Mouse (Mus musculus) neural tube, embryonic 12.5 days (tissue): ENCODE results near the gene Ghdc. TPM values are rescaled to one million over a fixed set of nuclear protein-coding genes. Genes with fewer than 3 reads are reported as not detected.

ENCODE experiments used
- ATAC-seq: fragments of 200-750 bp; cut with Nextera tagmentation; 2 replicates; pipeline ENCODE4 v1.8.0; 2017; ENCODE audit warnings: low read depth, mild to moderate bottlenecking, moderate TSS enrichment, moderate library complexity; ENCODE audit not compliant: low FRiP score
- H3K27ac ChIP-seq: fragments of 300-500 bp; sonication (generic); 2 replicates; pipeline ENCODE4 v1.5.1; 2016
- H3K27me3 ChIP-seq: fragments of 300-500 bp; sonication (generic); replicated peaks from 2 replicates; pipeline ENCODE4 v1.6.1; 2016; ENCODE audit warnings: mild to moderate bottlenecking
- H3K36me3 ChIP-seq: fragments of 300-500 bp; sonication (generic); 2 replicates; pipeline ENCODE4 v1.6.1; 2016; ENCODE audit warnings: mild to moderate bottlenecking
- H3K4me1 ChIP-seq: fragments of 300-500 bp; sonication (generic); 2 replicates; pipeline ENCODE4 v1.6.1; 2016
- H3K4me2 ChIP-seq: fragments of 300-500 bp; sonication (generic); replicated peaks from 2 replicates; pipeline ENCODE4 v1.6.1; 2016; ENCODE audit warnings: mild to moderate bottlenecking
- H3K4me3 ChIP-seq: fragments of 300-500 bp; sonication (generic); 2 replicates; pipeline ENCODE4 v1.5.1; 2016
- H3K9ac ChIP-seq: fragments of 300-500 bp; sonication (generic); 2 replicates; pipeline ENCODE4 v1.6.1; 2016; ENCODE audit warnings: mild to moderate bottlenecking
- H3K9me3 ChIP-seq: fragments of 300-500 bp; sonication (generic); 2 replicates; pipeline ENCODE4 v1.6.1; 2016; ENCODE audit warnings: mild to moderate bottlenecking
- WGBS: fragments of 180-500 bp; shearing (Covaris S2); methylation state at CpG from one replicate; pipeline ENCODE4 v1.1.7; 2016; 5-methylcytosine and 5-hydroxymethylcytosine counted together
- polyA plus RNA-seq: library from polyadenylated mRNA; unstranded; fragments of >200 nt; fragmentation: Nextera tagmentation; extraction: Ambion mirVana; gene quantifications from 2 replicates; pipeline ENCODE4 v1.2.1, GENCODE M21; 2016

The Ghdc gene
- polyA plus RNA-seq, 1 experiment from 2014 or later = 4.4 TPM

GRCm38 (mm10) chr11:100721776-100722492 lies 48.8 kb downstream of the Ghdc start:
- WGBS = 76% methylated on average over 8 of the region's 8 CpGs
- H3K27ac ChIP-seq = no peak overlapping the region

GRCm38 (mm10) chr11:100721254-100721653 lies 49.5 kb downstream of the Ghdc start:
- Histone ChIP-seq H3K27me3 (no peaks in the 10 kb centered on the region), H3K4me1 (peaks cover 15% of the 10 kb centered on the region; the same call in 1 of the 2 replicates), H3K27ac (no peak overlapping the region), H3K4me2 (no peak overlapping the region), H3K9me3 (no peaks in the 10 kb centered on the region), H3K36me3 (peaks cover 34% of the 10 kb centered on the region), H3K9ac (no peak overlapping the region), H3K4me3 (no peak overlapping the region)
- 77% methylated on average over 4 of the region's 4 CpGs for WGBS
- no peak for ATAC-seq

More at GRCm38 (mm10) chr11:100721776-100722492, 48.8 kb downstream of the Ghdc start:
- Histone ChIP-seq H3K4me3 (no peak overlapping the region), H3K9me3 (no peaks in the 10 kb centered on the region), H3K4me1 (peaks cover 15% of the 10 kb centered on the region; the same call in 1 of the 2 replicates), H3K27me3 (no peaks in the 10 kb centered on the region), H3K4me2 (no peak overlapping the region), H3K9ac (no peak overlapping the region), H3K36me3 (peaks cover 27% of the 10 kb centered on the region)
- ATAC-seq = no peak

GRCm38 (mm10) chr11:100720345-100720744 lies 50.4 kb downstream of the Ghdc start:
- ATAC-seq = no peak
- Histone ChIP-seq H3K36me3 (peaks cover 43% of the 10 kb centered on the region), H3K4me3 (no peak overlapping the region), H3K4me2 (no peak overlapping the region), H3K4me1 (peaks cover 15% of the 10 kb centered on the region; the same call in 1 of the 2 replicates), H3K27me3 (no peaks in the 10 kb centered on the region), H3K9ac (no peak overlapping the region), H3K9me3 (no peaks in the 10 kb centered on the region), H3K27ac (no peak overlapping the region)
- 79% methylated on average over 5 of the region's 5 CpGs for WGBS

- Histone ChIP-seq H3K9ac (no peak overlapping the region), H3K9me3 (no peaks in the 10 kb centered on the region), H3K36me3 (peaks cover 46% of the 10 kb centered on the region), H3K27ac (no peak overlapping the region), H3K4me3 (no peak overlapping the region), H3K27me3 (no peaks in the 10 kb centered on the region), H3K4me1 (peaks cover 15% of the 10 kb centered on the region; the same call in 1 of the 2 replicates), H3K4me2 (no peak overlapping the region)
- WGBS = 80% methylated on average over 11 of the region's 11 CpGs
- no peak for ATAC-seq
Measured at GRCm38 (mm10) chr11:100719893-100720292, 50.9 kb downstream of the Ghdc start.

- H3K4me2 ChIP-seq = no peak overlapping the region
- no peaks in the 10 kb centered on the region for H3K27me3 ChIP-seq
- H3K36me3 ChIP-seq = peaks cover 47% of the 10 kb centered on the region
- H3K9ac ChIP-seq = no peak overlapping the region
- peaks cover 13% of the 10 kb centered on the region for H3K4me1 ChIP-seq
- ATAC-seq = no peak
- 84% methylated on average over 3 of the region's 3 CpGs for WGBS
- no peak overlapping the region for H3K4me3 ChIP-seq
- no peaks in the 10 kb centered on the region for H3K9me3 ChIP-seq
- H3K27ac ChIP-seq = no peak overlapping the region
Measured at GRCm38 (mm10) chr11:100719312-100719711, 51.4 kb downstream of the Ghdc start.

GRCm38 (mm10) chr11:100718866-100719265 lies 51.9 kb downstream of the Ghdc start:
- Histone ChIP-seq H3K9ac (no peak overlapping the region), H3K27ac (no peak overlapping the region), H3K4me2 (no peak overlapping the region), H3K36me3 (peaks cover 47% of the 10 kb centered on the region), H3K4me1 (peaks cover 17% of the 10 kb centered on the region), H3K9me3 (no peaks in the 10 kb centered on the region), H3K27me3 (no peaks in the 10 kb centered on the region), H3K4me3 (no peak overlapping the region)
- 98% methylated on average over 4 of the region's 4 CpGs for WGBS
- no peak for ATAC-seq

GRCm38 (mm10) chr11:100718462-100718861 lies 52.3 kb downstream of the Ghdc start:
- Histone ChIP-seq H3K4me2 (no peak overlapping the region), H3K4me1 (peaks cover 21% of the 10 kb centered on the region), H3K9ac (no peak overlapping the region), H3K27me3 (no peaks in the 10 kb centered on the region), H3K36me3 (peaks cover 47% of the 10 kb centered on the region), H3K4me3 (no peak overlapping the region), H3K27ac (no peak overlapping the region), H3K9me3 (no peaks in the 10 kb centered on the region)
- ATAC-seq = no peak
- whole genome bisulfite sequencing = 94% methylated on average over 7 of the region's 7 CpGs

GRCm38 (mm10) chr11:100716649-100717048 lies 54.1 kb downstream of the Ghdc start:
- Histone ChIP-seq H3K4me1 (peaks cover 15% of the 10 kb centered on the region), H3K36me3 (peaks cover 47% of the 10 kb centered on the region), H3K9me3 (no peaks in the 10 kb centered on the region), H3K27me3 (no peaks in the 10 kb centered on the region), H3K4me3 (no peak overlapping the region), H3K4me2 (no peak overlapping the region), H3K27ac (no peak overlapping the region), H3K9ac (no peak overlapping the region)
- 82% methylated on average over 3 of the region's 3 CpGs for WGBS
- no peak for ATAC-seq

Other genes with a start within 250 kb of the Ghdc start
- 356 and 377 TPM in 2 replicates for gene Acly, start 243.0 kb downstream of the Ghdc start, polyA plus RNA-seq
- gene Ttc25, start 225.3 kb downstream of the Ghdc start, polyA plus RNA-seq = 1.5 and 1.6 TPM in 2 replicates
- gene Cnp, start 196.1 kb downstream of the Ghdc start, polyA plus RNA-seq = 33.2 and 33.6 TPM in 2 replicates
- gene Nkiras2, start 151.7 kb downstream of the Ghdc start, polyA plus RNA-seq = 101 and 106 TPM in 2 replicates
- gene Dnajc7, start 150.8 kb downstream of the Ghdc start, polyA plus RNA-seq = 298 and 311 TPM in 2 replicates
- gene Zfp385c, start 78.5 kb downstream of the Ghdc start, polyA plus RNA-seq = 0.20 and 0.27 TPM in 2 replicates
- 2.4 and 2.5 TPM in 2 replicates for gene Dhx58, start 66.7 kb downstream of the Ghdc start, polyA plus RNA-seq
- 61.3 and 64.7 TPM in 2 replicates for gene Kat2a, start 58.5 kb downstream of the Ghdc start, polyA plus RNA-seq
- gene Hspb9, start 57.1 kb downstream of the Ghdc start, polyA plus RNA-seq = 0.59 TPM in 1 of 2 replicates, not detected in the other
- gene Rab5c, start 32.7 kb downstream of the Ghdc start, polyA plus RNA-seq = 23.7 and 33.1 TPM in 2 replicates
- gene Kcnh4, start 11.0 kb downstream of the Ghdc start, polyA plus RNA-seq = 4.4 and 4.5 TPM in 2 replicates
- 0.38 TPM in 1 of 2 replicates, not detected in the other for gene Hcrt, start 8.0 kb downstream of the Ghdc start, polyA plus RNA-seq
- gene Stat5b, start 79.8 kb upstream of the Ghdc start, polyA plus RNA-seq = 18.2 and 19.6 TPM in 2 replicates
- gene Stat5a, start 88.4 kb upstream of the Ghdc start, polyA plus RNA-seq = 1.7 and 1.9 TPM in 2 replicates
- 58.8 and 66.9 TPM in 2 replicates for gene Stat3, start 168.6 kb upstream of the Ghdc start, polyA plus RNA-seq
- 35.0 and 36.0 TPM in 2 replicates for gene Cavin1, start 199.9 kb upstream of the Ghdc start, polyA plus RNA-seq
- gene Atp6v0a1, start 238.5 kb upstream of the Ghdc start, polyA plus RNA-seq = 71.1 and 81.7 TPM in 2 replicates